Mouse (Mus musculus) limb, embryonic 14.5 days (tissue): ENCODE measurements around the gene Tbx18. TPM values are rescaled to one million over a fixed set of nuclear protein-coding genes. Genes with fewer than 3 reads are reported as not detected.
A peak's percentile ranks its signal among the peaks of the same experiment; 100 is the strongest.

Source experiments
- ATAC-seq: fragments of 200-750 bp; cut with Nextera tagmentation; 2 replicates; pipeline ENCODE4 v1.8.0; 2017; ENCODE audit warnings: low read depth, moderate number of reproducible peaks, moderate TSS enrichment; ENCODE audit not compliant: low FRiP score
- DNase-seq: peaks from one replicate; pipeline ENCODE4 v3.0.0-alpha.2; 2015; ENCODE audit warnings: low spot score
- H3K27ac ChIP-seq: fragments of 300-500 bp; sonication (generic); replicated peaks from 2 replicates; pipeline ENCODE4 v1.5.1; 2014; ENCODE audit warnings: low read depth, mild to moderate bottlenecking, low read length, moderate library complexity, mixed read lengths
- H3K27me3 ChIP-seq: fragments of 300-500 bp; sonication (generic); 2 replicates; pipeline ENCODE4 v1.6.1; 2014; ENCODE audit warnings: low read length, mixed read lengths; ENCODE audit not compliant: control insufficient read depth, insufficient read depth
- H3K36me3 ChIP-seq: fragments of 300-500 bp; sonication (generic); 2 replicates; pipeline ENCODE4 v1.6.1; 2014; ENCODE audit warnings: mild to moderate bottlenecking, low read length, moderate library complexity, mixed read lengths; ENCODE audit not compliant: control insufficient read depth, insufficient read depth
- H3K4me1 ChIP-seq: fragments of 300-500 bp; sonication (generic); 2 replicates; pipeline ENCODE4 v1.6.1; 2014; ENCODE audit warnings: antibody characterized with exemption, low read length, mixed read lengths; ENCODE audit not compliant: control insufficient read depth, insufficient read depth
- H3K4me2 ChIP-seq: fragments of 300-500 bp; sonication (generic); replicated peaks from 2 replicates; pipeline ENCODE4 v1.6.1; 2014; ENCODE audit warnings: low read depth, mild to moderate bottlenecking, low read length, moderate library complexity; ENCODE audit not compliant: severe bottlenecking
- H3K4me3 ChIP-seq: fragments of 300-500 bp; sonication (generic); replicated peaks from 2 replicates; pipeline ENCODE4 v1.5.1; 2014; ENCODE audit warnings: low read length
- H3K9ac ChIP-seq: fragments of 300-500 bp; sonication (generic); 2 replicates; pipeline ENCODE4 v1.6.1; 2014; ENCODE audit warnings: mild to moderate bottlenecking, low read depth, low read length, moderate library complexity; ENCODE audit not compliant: severe bottlenecking
- H3K9me3 ChIP-seq: fragments of 300-500 bp; sonication (generic); 2 replicates; pipeline ENCODE4 v1.6.1; 2016; ENCODE audit warnings: low read length; ENCODE audit not compliant: control insufficient read depth
- POLR2A ChIP-seq: fragments of 200-500 bp; IDR thresholded peaks from 2 replicates; pipeline ENCODE4 v1.8.0; 2012; ENCODE audit warnings: inconsistent platforms, mild to moderate bottlenecking, moderate library complexity, borderline replicate concordance; ENCODE audit not compliant: insufficient read depth, insufficient read length; ENCODE audit errors: extremely low read depth
- WGBS: fragments of 180-500 bp; shearing (Covaris S2); extraction: QIAGEN DNeasy Blood & Tissue Kit; methylation state at CpG from one replicate; pipeline ENCODE4 v1.1.7; 2014; 5-methylcytosine and 5-hydroxymethylcytosine counted together
- polyA plus RNA-seq, 2 experiments: library from polyadenylated mRNA; depleted of rRNA in 1 of 2; stranded (reverse) in 1 of 2; unstranded in 1 of 2; fragments of >200 nt; fragmentation: Nextera tagmentation in 1 of 2; extraction: Ambion mirVana in 1 of 2; gene quantifications; 2 replicates each; pipeline versions ENCODE4 v1.2.1 to v1.2.3; 2012 to 2014

Gene Tbx18
- polyA plus RNA-seq, 2 experiments = 15.6 to 30.8 TPM

- no peak overlapping the region for H3K4me2 ChIP-seq
- no peaks in the 10 kb centered on the region for H3K27me3 ChIP-seq
- 68% methylated on average over 2 of the region's 2 CpGs for WGBS
- no peak overlapping the region for H3K27ac ChIP-seq
- H3K9me3 ChIP-seq = no peaks in the 10 kb centered on the region
- H3K4me3 ChIP-seq = no peak overlapping the region
- H3K36me3 ChIP-seq = peaks cover 24% of the 10 kb centered on the region
- TF ChIP-seq POLR2A = no peak
- 0 out of 2 replicates have a peak, but pooled peaks cover 7% of the 10 kb centered on the region for H3K4me1 ChIP-seq
- DNase-seq (no peak), ATAC-seq (no peak)
- H3K9ac ChIP-seq = no peak overlapping the region
Measured at GRCm38 (mm10) chr9:87721793-87722192, 9.3 kb downstream of the Tbx18 start.

- 19% methylated on average over 4 of the region's 4 CpGs for WGBS
- Histone ChIP-seq H3K27ac (no peak overlapping the region), H3K9me3 (no peaks in the 10 kb centered on the region), H3K4me1 (no peaks in the 10 kb centered on the region), H3K9ac (no peak overlapping the region), H3K4me3 (no peak overlapping the region), H3K4me2 (no peak overlapping the region), H3K36me3 (peaks cover 34% of the 10 kb centered on the region), H3K27me3 (no peaks in the 10 kb centered on the region)
- DNase-seq (no peak), ATAC-seq (no peak)
- no peak for TF ChIP-seq POLR2A
Measured at GRCm38 (mm10) chr9:87710360-87710759, 20.7 kb downstream of the Tbx18 start.

- no peaks in the 10 kb centered on the region for H3K4me1 ChIP-seq
- no peaks in the 10 kb centered on the region for H3K27me3 ChIP-seq
- H3K27ac ChIP-seq = no peak overlapping the region
- H3K9ac ChIP-seq = no peak overlapping the region
- H3K9me3 ChIP-seq = no peaks in the 10 kb centered on the region
- peaks cover 37% of the 10 kb centered on the region for H3K36me3 ChIP-seq
- DNase-seq (peak; percentile 56), ATAC-seq (peak; percentile 55; the same call in 1 of the 2 replicates)
- no peak for TF ChIP-seq POLR2A
- H3K4me3 ChIP-seq = no peak overlapping the region
- H3K4me2 ChIP-seq = no peak overlapping the region
Measured at GRCm38 (mm10) chr9:87708151-87708550, 22.9 kb downstream of the Tbx18 start.

- Histone ChIP-seq H3K9me3 (no peaks in the 10 kb centered on the region), H3K27ac (no peak overlapping the region), H3K4me2 (no peak overlapping the region), H3K9ac (no peak overlapping the region), H3K4me1 (no peaks in the 10 kb centered on the region), H3K36me3 (peaks cover 32% of the 10 kb centered on the region), H3K4me3 (no peak overlapping the region), H3K27me3 (no peaks in the 10 kb centered on the region)
- no peak for TF ChIP-seq POLR2A
- no peak for ATAC-seq
- 88% methylated on average over 2 of the region's 2 CpGs for WGBS
- DNase-seq = no peak
Measured at GRCm38 (mm10) chr9:87702267-87702666, 28.8 kb downstream of the Tbx18 start.

- Histone ChIP-seq H3K4me3 (no peak overlapping the region), H3K9me3 (no peaks in the 10 kb centered on the region), H3K27me3 (no peaks in the 10 kb centered on the region), H3K4me1 (0 out of 2 replicates have a peak, but pooled peaks cover 6% of the 10 kb centered on the region), H3K27ac (no peak overlapping the region), H3K9ac (no peak overlapping the region), H3K36me3 (no peaks in the 10 kb centered on the region), H3K4me2 (no peak overlapping the region)
- 65% methylated on average over 9 of the region's 9 CpGs for WGBS
- DNase-seq (no peak), ATAC-seq (no peak)
- no peak for TF ChIP-seq POLR2A
Measured at GRCm38 (mm10) chr9:87686981-87687380, 44.1 kb downstream of the Tbx18 start.

- no peak for TF ChIP-seq POLR2A
- Histone ChIP-seq H3K9ac (no peak overlapping the region; the same call in 1 of the 2 replicates), H3K4me3 (no peak overlapping the region), H3K36me3 (no peaks in the 10 kb centered on the region), H3K27me3 (no peaks in the 10 kb centered on the region), H3K9me3 (no peaks in the 10 kb centered on the region), H3K27ac (no peak overlapping the region), H3K4me2 (peak overlapping the region; percentile 35), H3K4me1 (0 out of 2 replicates have a peak, but pooled peaks cover 7% of the 10 kb centered on the region)
- 15% methylated on average over 11 of the region's 11 CpGs for WGBS
- ATAC-seq (peak; percentile 53; the same call in 1 of the 2 replicates), DNase-seq (peak; percentile 34)
Measured at GRCm38 (mm10) chr9:87682247-87682646, 48.8 kb downstream of the Tbx18 start.
